Mouse (Mus musculus): Measurements from ENCODE around the gene Atg4a-ps.

GRCm38 (mm10) chr3:103648486-103648885, 2.6 kb upstream of the Atg4a-ps start:
- no peak for TF ChIP-seq CTCF (IDR thresholded peaks at IDR 0.05)
- no peak for TF ChIP-seq POLR2A (IDR thresholded peaks at IDR 0.05; ENCODE audit: insufficient read depth, low read depth, low read length)

Data from heart, adult 2 months (tissue).